Mouse (Mus musculus) myocyte (in vitro differentiated cells): ENCODE data around the gene Hmgcs1. TPM values are rescaled to one million over a fixed set of nuclear protein-coding genes. Genes with fewer than 3 reads are reported as not detected.

ENCODE experiments used
- H3K27me3 ChIP-seq: one replicate; pipeline ENCODE4 v1.6.1; 2011; ENCODE audit not compliant: control insufficient read depth, insufficient read depth, insufficient read length
- H3K36me3 ChIP-seq: one replicate; pipeline ENCODE4 v1.6.1; 2011; ENCODE audit not compliant: control insufficient read depth, insufficient read depth
- H3K4me2 ChIP-seq: one replicate; pipeline ENCODE4 v1.6.1; 2011; ENCODE audit warnings: low read depth, control low read depth
- H3K4me3 ChIP-seq: one replicate; pipeline ENCODE4 v1.5.1; 2011; ENCODE audit warnings: mild to moderate bottlenecking, control low read depth, moderate library complexity
- H3K79me2 ChIP-seq: one replicate; pipeline ENCODE4 v1.6.1; 2011; ENCODE audit not compliant: control insufficient read depth, insufficient read depth
- H3ac ChIP-seq: one replicate; pipeline ENCODE4 v1.6.1; 2011; ENCODE audit not compliant: control insufficient read depth, insufficient read length
- CEBPB ChIP-seq: IDR thresholded peaks from 2 replicates; pipeline ENCODE4 v1.6.1; 2011; ENCODE audit warnings: mild to moderate bottlenecking, moderate library complexity; ENCODE audit not compliant: poor library complexity, insufficient read depth, severe bottlenecking
- E2F4 ChIP-seq: IDR thresholded peaks from one replicate; pipeline ENCODE4 v1.6.1; 2011; ENCODE audit warnings: mild to moderate bottlenecking, control low read depth, moderate library complexity; ENCODE audit not compliant: insufficient read depth
- MAX ChIP-seq: IDR thresholded peaks from one replicate; pipeline ENCODE4 v1.6.1; 2011; ENCODE audit warnings: low read depth, mild to moderate bottlenecking, control low read depth
- MYOD1 ChIP-seq, 3 experiments: IDR thresholded peaks; one replicate each; pipeline ENCODE4 v1.6.1; 2011; ENCODE audit warnings: control low read depth in 2 of 3, low read depth in 2 of 3, mild to moderate bottlenecking in 2 of 3, moderate library complexity in 1 of 3; ENCODE audit not compliant: insufficient read length in 2 of 3, control insufficient read depth in 1 of 3
- MYOG ChIP-seq, 3 experiments: IDR thresholded peaks; one replicate each; pipeline ENCODE4 v1.6.1; 2011; ENCODE audit warnings: control low read depth in 2 of 3, low read depth in 2 of 3, mild to moderate bottlenecking in 2 of 3; ENCODE audit not compliant: insufficient read length in 2 of 3, control insufficient read depth in 1 of 3, insufficient read depth in 1 of 3
- POLR2A ChIP-seq: IDR thresholded peaks from one replicate; pipeline ENCODE4 v1.6.1; 2011; ENCODE audit warnings: low read depth, mild to moderate bottlenecking, control low read depth, moderate library complexity; ENCODE audit not compliant: insufficient read length
- POLR2AphosphoS2 ChIP-seq: IDR thresholded peaks from one replicate; pipeline ENCODE4 v1.6.1; 2011; ENCODE audit warnings: low read depth, control low read depth; ENCODE audit not compliant: insufficient read length
- REST ChIP-seq: IDR thresholded peaks from one replicate; pipeline ENCODE4 v1.6.1; 2011; ENCODE audit warnings: mild to moderate bottlenecking, control low read depth, moderate library complexity; ENCODE audit not compliant: insufficient read depth, insufficient read length
- SRF ChIP-seq: IDR thresholded peaks from one replicate; pipeline ENCODE4 v1.6.1; 2011; ENCODE audit warnings: low read depth; ENCODE audit not compliant: control insufficient read depth, insufficient read length
- TCF12 ChIP-seq: IDR thresholded peaks from one replicate; pipeline ENCODE4 v1.6.1; 2011; ENCODE audit warnings: mild to moderate bottlenecking, control low read depth; ENCODE audit not compliant: poor library complexity, insufficient read depth, severe bottlenecking
- TCF3 ChIP-seq: IDR thresholded peaks from one replicate; pipeline ENCODE4 v1.6.1; 2011; ENCODE audit warnings: low read depth, control low read depth; ENCODE audit not compliant: insufficient read length
- USF1 ChIP-seq: IDR thresholded peaks from one replicate; pipeline ENCODE4 v1.6.1; 2011; ENCODE audit warnings: low read depth, mild to moderate bottlenecking, control low read depth, moderate library complexity
- polyA plus RNA-seq: library from polyadenylated mRNA; unstranded; fragments of >200 nt; fragmentation: generic; extraction: Trizol; gene quantifications from one replicate; pipeline ENCODE4 v1.2.1, GENCODE M21; 2012; ENCODE audit warnings: missing spikeins

The Hmgcs1 gene
- polyA plus RNA-seq = 68.3 TPM

DNA sequence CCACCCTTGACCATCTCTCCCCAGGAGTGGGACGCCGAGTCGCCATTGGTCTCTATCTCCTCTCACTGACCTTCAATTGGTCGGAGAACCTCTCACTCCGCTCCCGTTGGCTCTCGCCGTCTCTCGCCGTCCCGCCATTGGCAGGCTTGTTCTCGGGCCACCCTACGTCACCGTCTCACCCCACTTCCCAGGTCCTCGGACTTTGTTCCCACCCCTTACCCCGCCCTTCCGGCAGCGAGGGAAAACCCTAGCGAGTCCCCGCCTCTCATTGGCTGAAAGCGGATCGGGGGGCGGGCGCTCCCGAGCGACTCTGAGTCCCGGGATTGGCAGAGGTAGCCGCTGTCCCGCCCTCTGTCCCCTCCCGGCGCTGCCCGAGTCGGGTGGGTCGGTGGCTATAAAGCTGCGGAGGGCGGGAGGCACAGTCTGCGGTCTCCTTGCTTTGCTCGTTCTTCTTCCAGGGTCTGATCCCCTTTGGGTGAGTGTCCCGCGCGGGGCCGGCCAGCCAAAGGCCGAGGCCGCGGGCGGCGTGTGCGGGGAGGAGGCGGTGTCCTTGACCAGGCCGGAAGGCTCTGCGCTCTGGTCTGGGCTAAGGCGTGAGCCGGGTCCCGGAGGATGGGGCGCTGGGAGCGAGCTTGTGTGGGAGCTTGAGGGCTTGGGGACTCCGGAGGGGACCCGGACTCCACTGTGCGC lies at the start of gene Hmgcs1:
TSS of gene Hmgcs1 (plus strand) at position 341 of the 690 bp plus-strand sequence.
- Histone ChIP-seq H3K4me2 (peak within 1 kb of the TSS; percentile 83), H3K36me3 (peaks cover 11% of the 10 kb centered on the region), H3K27me3 (no peaks in the 10 kb centered on the region), H3ac (peak within 1 kb of the TSS; percentile 13), H3K4me3 (peak within 1 kb of the TSS; percentile 96), H3K79me2 (peaks cover 59% of the 10 kb centered on the region)
- no peak for TF ChIP-seq MYOG (IDR thresholded peaks at IDR 0.05; ENCODE audit: control insufficient read depth in 1 of 3, insufficient read depth in 1 of 3, insufficient read length in 2 of 3, low read depth in 2 of 3)
- TF ChIP-seq MYOD1 (IDR thresholded peaks at IDR 0.05; ENCODE audit: control insufficient read depth in 1 of 3, insufficient read length in 2 of 3, low read depth in 2 of 3) = no peak
- peak; percentile 84 for TF ChIP-seq POLR2AphosphoS2
- no peak for TF ChIP-seq E2F4
- TF ChIP-seq TCF3 = no peak
- TF ChIP-seq TCF12 = no peak
- peak; percentile 86 for TF ChIP-seq POLR2A

DNA sequence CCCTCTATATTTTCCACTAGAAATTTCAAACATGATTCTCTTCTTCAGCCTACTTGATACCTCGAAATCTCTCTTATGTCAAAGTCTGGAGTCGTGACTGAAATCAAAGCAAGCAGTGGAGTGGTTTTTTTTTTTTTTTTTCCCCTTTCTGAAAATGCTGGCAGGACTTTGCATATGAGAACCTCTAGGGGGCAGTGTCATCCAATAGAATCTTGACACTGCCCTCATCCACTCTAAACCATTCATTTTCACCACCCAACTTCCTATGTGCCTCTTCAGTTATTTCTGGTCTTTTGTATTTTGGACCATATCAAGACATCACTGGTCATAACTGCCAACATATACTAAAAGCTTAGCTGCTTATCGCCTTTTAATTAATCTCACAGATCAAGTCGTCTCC lies 49.7 kb upstream of the Hmgcs1 start:
- Histone ChIP-seq H3K27me3 (no peaks in the 10 kb centered on the region), H3K79me2 (no peaks in the 10 kb centered on the region), H3ac (no peak overlapping the region), H3K4me3 (no peak overlapping the region), H3K36me3 (no peaks in the 10 kb centered on the region), H3K4me2 (no peak overlapping the region)
- TF ChIP-seq MAX (no peak), SRF (no peak), MYOG (IDR thresholded peaks at IDR 0.05; ENCODE audit: control insufficient read depth in 1 of 3, insufficient read depth in 1 of 3, insufficient read length in 2 of 3, low read depth in 2 of 3) (no peak), E2F4 (no peak), MYOD1 (IDR thresholded peaks at IDR 0.05; ENCODE audit: control insufficient read depth in 1 of 3, insufficient read length in 2 of 3, low read depth in 2 of 3) (no peak), CEBPB (no peak)

GRCm38 (mm10) chr13:119641145-119641544 lies 49.0 kb upstream of the Hmgcs1 start:
- no peaks in the 10 kb centered on the region for H3K36me3 ChIP-seq
- no peaks in the 10 kb centered on the region for H3K27me3 ChIP-seq
- TF ChIP-seq CEBPB = no peak
- no peak for TF ChIP-seq USF1
- TF ChIP-seq SRF = no peak
- no peak for TF ChIP-seq MYOD1 (IDR thresholded peaks at IDR 0.05; ENCODE audit: control insufficient read depth in 1 of 3, insufficient read length in 2 of 3, low read depth in 2 of 3)
- TF ChIP-seq TCF3 = no peak
- no peak for TF ChIP-seq POLR2A
- no peak for TF ChIP-seq E2F4
- TF ChIP-seq TCF12 = no peak
- no peak for TF ChIP-seq REST
- TF ChIP-seq MYOG (IDR thresholded peaks at IDR 0.05; ENCODE audit: control insufficient read depth in 1 of 3, insufficient read depth in 1 of 3, insufficient read length in 2 of 3, low read depth in 2 of 3) = no peak
- H3ac ChIP-seq = no peak overlapping the region
- no peaks in the 10 kb centered on the region for H3K79me2 ChIP-seq
- H3K4me2 ChIP-seq = no peak overlapping the region
- H3K4me3 ChIP-seq = no peak overlapping the region

GRCm38 (mm10) chr13:119644769-119645168 lies 45.4 kb upstream of the Hmgcs1 start:
- no peak for TF ChIP-seq TCF3
- no peaks in the 10 kb centered on the region for H3K79me2 ChIP-seq
- no peak overlapping the region for H3K4me3 ChIP-seq
- no peaks in the 10 kb centered on the region for H3K27me3 ChIP-seq
- no peak overlapping the region for H3K4me2 ChIP-seq
- H3ac ChIP-seq = no peak overlapping the region
- H3K36me3 ChIP-seq = no peaks in the 10 kb centered on the region

DNA sequence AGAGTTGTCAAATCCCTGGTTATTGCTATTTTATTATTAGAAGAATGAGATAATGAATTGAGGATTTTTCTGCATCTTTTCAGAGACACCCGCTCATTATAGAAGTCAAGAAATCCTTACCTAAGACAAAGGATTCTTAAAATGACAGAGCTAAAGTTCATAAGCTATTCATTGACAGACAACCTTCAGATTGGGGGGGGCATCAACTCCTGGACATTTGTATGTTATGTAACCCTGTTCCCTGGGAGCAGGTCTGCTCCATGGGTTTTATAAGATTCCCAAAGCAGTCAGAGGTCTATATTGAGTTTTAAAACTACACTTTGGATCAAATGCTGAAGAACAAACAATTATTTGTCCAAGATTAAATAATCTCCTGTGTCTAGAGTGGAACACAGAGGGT lies 43.7 kb upstream of the Hmgcs1 start:
- no peaks in the 10 kb centered on the region for H3K36me3 ChIP-seq
- H3K4me2 ChIP-seq = no peak overlapping the region
- H3K27me3 ChIP-seq = no peaks in the 10 kb centered on the region
- no peaks in the 10 kb centered on the region for H3K79me2 ChIP-seq
- no peak overlapping the region for H3K4me3 ChIP-seq
- H3ac ChIP-seq = no peak overlapping the region
- TF ChIP-seq SRF = no peak
- TF ChIP-seq POLR2AphosphoS2 = no peak
- no peak for TF ChIP-seq USF1
- no peak for TF ChIP-seq POLR2A
- no peak for TF ChIP-seq TCF12
- TF ChIP-seq REST = no peak
- no peak for TF ChIP-seq TCF3
- no peak for TF ChIP-seq MAX
- TF ChIP-seq MYOG (IDR thresholded peaks at IDR 0.05; ENCODE audit: control insufficient read depth in 1 of 3, insufficient read depth in 1 of 3, insufficient read length in 2 of 3, low read depth in 2 of 3) = no peak
- no peak for TF ChIP-seq CEBPB
- TF ChIP-seq E2F4 = no peak
- no peak for TF ChIP-seq MYOD1 (IDR thresholded peaks at IDR 0.05; ENCODE audit: control insufficient read depth in 1 of 3, insufficient read length in 2 of 3, low read depth in 2 of 3)
